Mouse (Mus musculus) intestine, postnatal 0 days (tissue): ENCODE data around the gene Psmd9. TPM values are rescaled to one million over a fixed set of nuclear protein-coding genes. Genes with fewer than 3 reads are reported as not detected.
A peak's percentile ranks its signal among the peaks of the same experiment; 100 is the strongest.

Source experiments
- ATAC-seq: fragments of 200-750 bp; cut with Nextera tagmentation; 2 replicates; pipeline ENCODE4 v1.8.0; 2017; ENCODE audit warnings: mild to moderate bottlenecking, moderate TSS enrichment, moderate library complexity
- H3K27ac ChIP-seq: fragments of 300-500 bp; sonication (generic); 2 replicates; pipeline ENCODE4 v1.5.1; 2014; ENCODE audit warnings: mild to moderate bottlenecking, low read depth, low read length, moderate library complexity
- H3K27me3 ChIP-seq: fragments of 300-500 bp; sonication (generic); replicated peaks from 2 replicates; pipeline ENCODE4 v1.6.1; 2014; ENCODE audit warnings: low read length, mixed read lengths; ENCODE audit not compliant: control insufficient read depth, insufficient read depth
- H3K36me3 ChIP-seq: fragments of 300-500 bp; sonication (generic); 2 replicates; pipeline ENCODE4 v1.6.1; 2014; ENCODE audit warnings: mild to moderate bottlenecking, moderate library complexity; ENCODE audit not compliant: control insufficient read depth, insufficient read depth
- H3K4me1 ChIP-seq: fragments of 300-500 bp; sonication (generic); replicated peaks from 2 replicates; pipeline ENCODE4 v1.6.1; 2014; ENCODE audit warnings: antibody characterized with exemption, low read length, mixed read lengths; ENCODE audit not compliant: control insufficient read depth, insufficient read depth
- H3K4me2 ChIP-seq: fragments of 300-500 bp; sonication (generic); replicated peaks from 2 replicates; pipeline ENCODE4 v1.6.1; 2014; ENCODE audit warnings: low read depth, mild to moderate bottlenecking, moderate library complexity
- H3K4me3 ChIP-seq: fragments of 300-500 bp; sonication (generic); 2 replicates; pipeline ENCODE4 v1.5.1; 2014; ENCODE audit warnings: low read depth, low read length
- H3K9ac ChIP-seq: fragments of 300-500 bp; sonication (generic); 2 replicates; pipeline ENCODE4 v1.6.1; 2014; ENCODE audit warnings: mild to moderate bottlenecking, low read depth, low read length
- H3K9me3 ChIP-seq: fragments of 300-500 bp; sonication (generic); 2 replicates; pipeline ENCODE4 v1.6.1; 2016; ENCODE audit warnings: mixed run types; ENCODE audit not compliant: control insufficient read depth
- CTCF ChIP-seq: sonication (generic); IDR thresholded peaks from 2 replicates; pipeline ENCODE4 v1.5.1; 2016; ENCODE audit warnings: low read depth, mild to moderate bottlenecking, control low read depth, antibody characterized with exemption, moderate library complexity
- WGBS: fragments of 180-500 bp; shearing (Covaris S2); extraction: QIAGEN DNeasy Blood & Tissue Kit; methylation state at CpG from one replicate; pipeline ENCODE4 v1.1.7; 2014; 5-methylcytosine and 5-hydroxymethylcytosine counted together
- polyA plus RNA-seq: library from polyadenylated mRNA; unstranded; fragments of >200 nt; fragmentation: Nextera tagmentation; extraction: Ambion mirVana; gene quantifications from 2 replicates; pipeline ENCODE4 v1.2.1, GENCODE M21; 2015

The Psmd9 gene
- polyA plus RNA-seq, 1 experiment from 2014 or later, result 50.9 TPM

- Histone ChIP-seq H3K4me1 (no peaks in the 10 kb centered on the region; the same call in none of the 2 replicates), H3K9me3 (no peaks in the 10 kb centered on the region), H3K27me3 (no peaks in the 10 kb centered on the region), H3K36me3 (no peaks in the 10 kb centered on the region; the same call in 1 of the 2 replicates), H3K4me3 (no peak overlapping the region), H3K27ac (no peak overlapping the region), H3K9ac (no peak overlapping the region), H3K4me2 (no peak overlapping the region)
- no peak for TF ChIP-seq CTCF
- no peak for ATAC-seq
- WGBS, result 73% methylated on average over 10 of the region's 10 CpGs
These were observed 40.6 kb upstream of the Psmd9 start for GRCm38 (mm10) chr5:123128426-123129169.

- Histone ChIP-seq H3K9ac (no peak overlapping the region), H3K27me3 (no peaks in the 10 kb centered on the region), H3K4me2 (no peak overlapping the region), H3K27ac (no peak overlapping the region), H3K9me3 (no peaks in the 10 kb centered on the region), H3K4me3 (no peak overlapping the region), H3K4me1 (no peaks in the 10 kb centered on the region; the same call in none of the 2 replicates), H3K36me3 (no peaks in the 10 kb centered on the region; the same call in 1 of the 2 replicates)
- WGBS, result 89% methylated on average over 10 of the region's 10 CpGs
- TF ChIP-seq CTCF, result no peak
- no peak for ATAC-seq
These were observed 39.9 kb upstream of the Psmd9 start for GRCm38 (mm10) chr5:123129170-123129757.

GRCm38 (mm10) chr5:123130030-123130813, 39.0 kb upstream of the Psmd9 start:
- H3K27me3 ChIP-seq, result no peaks in the 10 kb centered on the region
- H3K4me1 ChIP-seq, result peaks cover 3% of the 10 kb centered on the region
- no peak for TF ChIP-seq CTCF
- 60% methylated on average over 9 of the region's 9 CpGs for WGBS
- ATAC-seq, result peak; percentile 52
- no peaks in the 10 kb centered on the region; the same call in 1 of the 2 replicates for H3K36me3 ChIP-seq
- peak overlapping the region; percentile 50 for H3K27ac ChIP-seq
- no peak overlapping the region for H3K9ac ChIP-seq
- no peak overlapping the region for H3K4me3 ChIP-seq
- peak overlapping the region; percentile 81; the same call in 1 of the 2 replicates for H3K4me2 ChIP-seq
- no peaks in the 10 kb centered on the region for H3K9me3 ChIP-seq

- no peaks in the 10 kb centered on the region for H3K27me3 ChIP-seq
- 50% methylated on average over 5 of the region's 5 CpGs for WGBS
- no peak for TF ChIP-seq CTCF
- H3K4me3 ChIP-seq, result no peak overlapping the region
- peak overlapping the region; percentile 81 for H3K4me2 ChIP-seq
- peak; percentile 70 for ATAC-seq
- peaks cover 6% of the 10 kb centered on the region for H3K4me1 ChIP-seq
- H3K36me3 ChIP-seq, result no peaks in the 10 kb centered on the region; the same call in 1 of the 2 replicates
- H3K9me3 ChIP-seq, result no peaks in the 10 kb centered on the region
- H3K27ac ChIP-seq, result peak overlapping the region; percentile 50
- H3K9ac ChIP-seq, result no peak overlapping the region
These were observed 38.4 kb upstream of the Psmd9 start for GRCm38 (mm10) chr5:123130814-123131148.

- Histone ChIP-seq H3K4me1 (peaks cover 12% of the 10 kb centered on the region), H3K9me3 (no peaks in the 10 kb centered on the region), H3K27ac (peak within 1 kb of the TSS; percentile 21), H3K4me2 (peak within 1 kb of the TSS; percentile 81), H3K27me3 (no peaks in the 10 kb centered on the region), H3K4me3 (peak within 1 kb of the TSS; percentile 42), H3K9ac (peak within 1 kb of the TSS; percentile 60), H3K36me3 (no peaks in the 10 kb centered on the region; the same call in 1 of the 2 replicates)
- peak; percentile 95 for TF ChIP-seq CTCF
- WGBS, result 6% methylated on average over 41 of the region's 44 CpGs
- ATAC-seq, result peak; percentile 19
These were observed 36.7 kb upstream of the Psmd9 start, which contains the start of gene Rhof for GRCm38 (mm10) chr5:123132308-123133071. Gene Rhof, minus strand, starts transcription at chr5:123132692.
